Mouse (Mus musculus) hindbrain, embryonic 12.5 days (tissue): ENCODE measurements around the gene Loxl3. TPM values are rescaled to one million over a fixed set of nuclear protein-coding genes. Genes with fewer than 3 reads are reported as not detected.
A peak's percentile ranks its signal among the peaks of the same experiment; 100 is the strongest.

ENCODE experiments used
- ATAC-seq: fragments of 200-750 bp; cut with Nextera tagmentation; 2 replicates; pipeline ENCODE4 v1.8.0; 2017; ENCODE audit warnings: moderate TSS enrichment; ENCODE audit not compliant: low FRiP score
- H3K27ac ChIP-seq: fragments of 300-500 bp; sonication (generic); 2 replicates; pipeline ENCODE4 v1.5.1; 2016; ENCODE audit warnings: mild to moderate bottlenecking
- H3K27me3 ChIP-seq: fragments of 300-500 bp; sonication (generic); 2 replicates; pipeline ENCODE4 v1.6.1; 2016; ENCODE audit warnings: mild to moderate bottlenecking
- H3K36me3 ChIP-seq: fragments of 300-500 bp; sonication (generic); 2 replicates; pipeline ENCODE4 v1.6.1; 2016; ENCODE audit warnings: mild to moderate bottlenecking
- H3K4me1 ChIP-seq: fragments of 300-500 bp; sonication (generic); 2 replicates; pipeline ENCODE4 v1.6.1; 2016
- H3K4me2 ChIP-seq: fragments of 300-500 bp; sonication (generic); replicated peaks from 2 replicates; pipeline ENCODE4 v1.6.1; 2016; ENCODE audit warnings: mild to moderate bottlenecking
- H3K4me3 ChIP-seq: fragments of 300-500 bp; sonication (generic); 2 replicates; pipeline ENCODE4 v1.5.1; 2016; ENCODE audit warnings: mild to moderate bottlenecking
- H3K9ac ChIP-seq: fragments of 300-500 bp; sonication (generic); 2 replicates; pipeline ENCODE4 v1.6.1; 2016; ENCODE audit warnings: mild to moderate bottlenecking, moderate library complexity
- H3K9me3 ChIP-seq: fragments of 300-500 bp; sonication (generic); replicated peaks from 2 replicates; pipeline ENCODE4 v1.6.1; 2016; ENCODE audit warnings: mild to moderate bottlenecking
- WGBS: fragments of 180-500 bp; shearing (Covaris S2); methylation state at CpG from one replicate; pipeline ENCODE4 v1.1.7; 2016; 5-methylcytosine and 5-hydroxymethylcytosine counted together
- polyA plus RNA-seq: library from polyadenylated mRNA; unstranded; fragments of >200 nt; fragmentation: Nextera tagmentation; extraction: Ambion mirVana; gene quantifications from 2 replicates; pipeline ENCODE4 v1.2.1, GENCODE M21; 2016

The Loxl3 gene
- polyA plus RNA-seq, 1 experiment from 2014 or later = 16.8 TPM

- no peaks in the 10 kb centered on the region for H3K36me3 ChIP-seq
- peak overlapping the region; percentile 49 for H3K4me3 ChIP-seq
- ATAC-seq = no peak
- H3K9me3 ChIP-seq = no peaks in the 10 kb centered on the region
- H3K27me3 ChIP-seq = peaks cover 59% of the 10 kb centered on the region
- H3K9ac ChIP-seq = peak overlapping the region; percentile 58; the same call in 1 of the 2 replicates
- H3K27ac ChIP-seq = peak overlapping the region; percentile 72
- H3K4me1 ChIP-seq = peaks cover 34% of the 10 kb centered on the region
- peak overlapping the region; percentile 78 for H3K4me2 ChIP-seq
- WGBS = 13% methylated on average over 5 of the region's 5 CpGs
Observed at GRCm38 (mm10) chr6:83034463-83035055, 586 bp downstream of the Loxl3 start.

DNA sequence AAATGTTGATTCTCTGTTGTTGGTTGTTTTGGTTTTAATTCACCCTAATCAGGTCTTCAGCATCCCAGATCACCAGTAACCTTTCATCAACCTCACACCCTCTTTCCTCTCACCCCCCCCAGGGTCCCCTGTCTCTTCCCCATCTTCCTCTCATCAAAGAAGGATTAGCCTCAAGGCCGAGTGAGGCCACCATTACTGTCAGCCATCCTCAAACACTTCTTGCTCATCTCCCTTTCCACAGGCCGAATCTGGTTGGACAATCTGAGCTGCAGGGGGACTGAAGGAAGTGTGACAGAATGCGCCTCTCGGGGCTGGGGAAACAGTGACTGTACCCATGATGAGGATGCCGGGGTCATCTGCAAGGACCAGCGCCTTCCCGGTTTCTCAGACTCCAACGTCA, 3.2 kb downstream of the Loxl3 start:
- H3K4me3 ChIP-seq = no peak overlapping the region
- peaks cover 28% of the 10 kb centered on the region for H3K4me1 ChIP-seq
- H3K27ac ChIP-seq = no peak overlapping the region
- H3K36me3 ChIP-seq = no peaks in the 10 kb centered on the region
- H3K9me3 ChIP-seq = no peaks in the 10 kb centered on the region
- no peak overlapping the region for H3K9ac ChIP-seq
- no peak overlapping the region for H3K4me2 ChIP-seq
- 77% methylated on average over 8 of the region's 8 CpGs for WGBS
- peaks cover 33% of the 10 kb centered on the region for H3K27me3 ChIP-seq
- ATAC-seq = no peak

- Histone ChIP-seq H3K27me3 (peaks cover 21% of the 10 kb centered on the region), H3K27ac (no peak overlapping the region), H3K9ac (peak overlapping the region; percentile 23; the same call in 1 of the 2 replicates), H3K4me3 (peak overlapping the region; percentile 31), H3K4me1 (peaks cover 15% of the 10 kb centered on the region), H3K36me3 (no peaks in the 10 kb centered on the region), H3K9me3 (no peaks in the 10 kb centered on the region), H3K4me2 (peak overlapping the region; percentile 58)
- ATAC-seq = peak; percentile 55
- 10% methylated on average over 24 of the region's 24 CpGs for WGBS
Observed at GRCm38 (mm10) chr6:83038496-83039012, 4.6 kb downstream of the Loxl3 start.

DNA sequence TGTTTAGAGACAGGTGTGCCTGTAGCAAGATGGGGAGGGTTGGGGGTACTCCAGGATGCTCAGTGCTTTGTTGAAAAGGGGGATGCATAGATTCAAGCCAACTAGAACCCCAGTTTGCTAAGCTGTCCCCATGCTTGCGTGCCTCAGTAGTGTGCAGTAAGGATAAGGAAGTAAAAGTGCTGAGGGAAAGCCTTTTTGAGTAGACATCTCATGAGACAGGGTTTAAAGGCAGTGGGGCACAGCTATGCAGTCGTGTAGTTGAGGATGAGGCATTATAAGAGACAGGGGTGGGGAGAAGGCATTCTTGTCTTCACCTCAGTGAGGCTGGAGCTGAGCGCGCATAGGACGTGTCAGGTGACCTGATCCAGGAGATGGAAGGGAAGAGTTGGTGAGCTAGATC, 6.6 kb downstream of the Loxl3 start:
- no peak overlapping the region for H3K4me3 ChIP-seq
- no peak overlapping the region for H3K27ac ChIP-seq
- no peaks in the 10 kb centered on the region for H3K9me3 ChIP-seq
- peaks cover 5% of the 10 kb centered on the region; the same call in 1 of the 2 replicates for H3K27me3 ChIP-seq
- H3K36me3 ChIP-seq = no peaks in the 10 kb centered on the region
- no peak overlapping the region for H3K9ac ChIP-seq
- 79% methylated on average over 5 of the region's 5 CpGs for WGBS
- ATAC-seq = no peak
- H3K4me1 ChIP-seq = peaks cover 7% of the 10 kb centered on the region; the same call in 1 of the 2 replicates
- no peak overlapping the region for H3K4me2 ChIP-seq

DNA sequence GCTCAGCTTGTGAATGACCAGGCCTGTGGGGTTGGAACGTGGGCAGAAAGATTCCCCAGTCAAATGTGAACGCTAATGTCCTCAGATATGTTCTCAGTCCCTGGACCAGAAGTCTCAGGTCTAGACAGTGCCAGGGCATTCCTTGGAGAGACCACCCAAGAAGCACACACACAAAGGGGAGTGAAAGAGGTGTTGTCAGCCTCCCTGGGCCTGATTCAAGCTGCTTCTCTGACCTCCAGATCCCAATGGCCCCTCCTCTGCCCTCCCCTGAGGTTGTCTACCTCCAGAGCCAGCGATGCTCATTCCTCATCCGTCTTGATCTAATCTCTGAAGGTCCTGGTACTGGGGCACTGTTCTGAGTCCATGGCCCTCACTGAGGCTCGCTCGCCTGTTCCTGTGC, 9.6 kb downstream of the Loxl3 start:
- no peak overlapping the region for H3K4me2 ChIP-seq
- H3K9me3 ChIP-seq = no peaks in the 10 kb centered on the region
- no peak overlapping the region for H3K9ac ChIP-seq
- no peaks in the 10 kb centered on the region for H3K36me3 ChIP-seq
- H3K4me1 ChIP-seq = peaks cover 3% of the 10 kb centered on the region; the same call in 1 of the 2 replicates
- H3K27me3 ChIP-seq = no peaks in the 10 kb centered on the region
- WGBS = 65% methylated on average over 6 of the region's 6 CpGs
- no peak overlapping the region for H3K4me3 ChIP-seq
- H3K27ac ChIP-seq = no peak overlapping the region
- no peak for ATAC-seq

DNA sequence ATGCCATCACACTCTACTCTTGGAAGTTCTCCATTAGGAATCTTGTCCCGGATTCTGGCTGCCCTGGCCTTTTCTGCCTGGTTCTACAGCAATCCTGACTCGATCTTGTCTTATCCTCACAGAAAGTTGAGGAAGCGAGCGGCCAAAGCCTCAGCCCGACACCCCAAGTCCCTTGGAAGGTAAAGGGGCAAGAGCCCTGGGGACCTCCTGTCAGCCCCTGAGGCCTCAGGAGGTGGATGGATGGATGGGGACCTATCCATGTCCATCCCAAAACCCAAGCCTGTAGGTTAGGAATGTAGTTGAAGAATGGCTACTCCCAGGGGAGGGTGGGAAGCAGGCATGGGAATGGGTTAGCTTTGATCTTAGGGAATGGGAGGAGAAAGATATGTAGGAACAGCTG, 10.0 kb downstream of the Loxl3 start:
- H3K9me3 ChIP-seq = no peaks in the 10 kb centered on the region
- 88% methylated on average over 5 of the region's 5 CpGs for WGBS

GRCm38 (mm10) chr6:83044742-83045141, 10.8 kb downstream of the Loxl3 start:
- no peak overlapping the region for H3K4me2 ChIP-seq
- no peak for ATAC-seq

More for the DNA sequence above, 10.0 kb downstream of the Loxl3 start:
- no peak overlapping the region for H3K27ac ChIP-seq
- H3K4me1 ChIP-seq = no peaks in the 10 kb centered on the region
- no peak overlapping the region for H3K9ac ChIP-seq
- no peaks in the 10 kb centered on the region for H3K36me3 ChIP-seq
- H3K4me3 ChIP-seq = no peak overlapping the region
- no peak for ATAC-seq
- H3K27me3 ChIP-seq = no peaks in the 10 kb centered on the region
- H3K4me2 ChIP-seq = no peak overlapping the region

GRCm38 (mm10) chr6:83049367-83049766, 15.4 kb downstream of the Loxl3 start:
- H3K4me2 ChIP-seq = no peak overlapping the region
- no peak overlapping the region for H3K27ac ChIP-seq
- WGBS = 77% methylated on average over 10 of the region's 10 CpGs
- H3K27me3 ChIP-seq = no peaks in the 10 kb centered on the region
- no peaks in the 10 kb centered on the region for H3K9me3 ChIP-seq
- H3K9ac ChIP-seq = no peak overlapping the region
- no peak overlapping the region for H3K4me3 ChIP-seq
- H3K4me1 ChIP-seq = peaks cover 16% of the 10 kb centered on the region
- no peak for ATAC-seq
- peaks cover 16% of the 10 kb centered on the region for H3K36me3 ChIP-seq

More at GRCm38 (mm10) chr6:83044742-83045141, 10.8 kb downstream of the Loxl3 start:
- Histone ChIP-seq H3K4me3 (no peak overlapping the region), H3K4me1 (no peaks in the 10 kb centered on the region), H3K27me3 (no peaks in the 10 kb centered on the region), H3K9me3 (no peaks in the 10 kb centered on the region), H3K27ac (no peak overlapping the region), H3K36me3 (no peaks in the 10 kb centered on the region), H3K9ac (no peak overlapping the region)
- WGBS = 70% methylated on average over 9 of the region's 9 CpGs

DNA sequence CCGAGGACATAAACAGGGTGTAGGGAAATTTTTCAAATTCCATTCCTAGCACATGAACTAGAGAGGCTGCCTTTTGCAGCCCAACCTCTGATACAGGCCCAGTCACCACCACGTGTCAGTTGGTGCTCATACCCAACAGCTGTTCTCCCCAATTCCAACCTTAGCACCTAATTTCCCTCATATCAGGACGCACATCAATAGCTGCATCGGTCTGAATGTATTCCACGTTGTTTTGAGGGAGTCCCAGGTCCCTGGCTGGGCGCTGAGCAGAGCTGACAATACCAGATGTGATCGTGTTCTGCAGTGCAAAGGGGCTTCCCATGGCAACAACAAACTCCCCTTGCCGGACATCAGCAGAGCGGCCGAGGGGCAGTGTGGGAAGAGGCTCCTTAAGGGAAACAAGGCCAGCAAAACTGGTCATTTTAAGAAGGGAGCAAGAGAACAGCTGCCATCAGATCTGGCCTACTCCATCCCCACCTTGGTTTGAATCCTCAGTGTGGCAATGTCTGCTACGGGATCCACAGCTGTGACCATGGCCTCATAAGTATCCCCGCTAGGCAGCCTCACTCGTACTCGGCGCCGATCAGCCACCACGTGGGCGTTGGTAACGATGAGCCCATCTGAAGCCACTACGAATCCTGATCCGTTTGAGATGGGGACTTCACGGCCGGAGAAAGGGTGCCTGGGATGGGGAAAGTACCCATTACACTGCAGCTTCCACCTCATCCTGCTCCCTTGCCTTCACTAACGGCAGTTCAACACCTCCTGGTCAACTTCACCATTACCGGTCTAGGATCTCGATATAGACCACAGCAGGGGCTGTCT, 19.4 kb downstream of the Loxl3 start:
- ATAC-seq = peak; percentile 15
- Histone ChIP-seq H3K27ac (peak overlapping the region; percentile 88), H3K4me1 (peaks cover 28% of the 10 kb centered on the region), H3K9me3 (no peaks in the 10 kb centered on the region), H3K9ac (peak overlapping the region; percentile 88), H3K4me2 (peak overlapping the region; percentile 72), H3K4me3 (peak overlapping the region; percentile 98), H3K36me3 (peaks cover 28% of the 10 kb centered on the region), H3K27me3 (no peaks in the 10 kb centered on the region)
- 3% methylated on average over 26 of the region's 26 CpGs for WGBS

DNA sequence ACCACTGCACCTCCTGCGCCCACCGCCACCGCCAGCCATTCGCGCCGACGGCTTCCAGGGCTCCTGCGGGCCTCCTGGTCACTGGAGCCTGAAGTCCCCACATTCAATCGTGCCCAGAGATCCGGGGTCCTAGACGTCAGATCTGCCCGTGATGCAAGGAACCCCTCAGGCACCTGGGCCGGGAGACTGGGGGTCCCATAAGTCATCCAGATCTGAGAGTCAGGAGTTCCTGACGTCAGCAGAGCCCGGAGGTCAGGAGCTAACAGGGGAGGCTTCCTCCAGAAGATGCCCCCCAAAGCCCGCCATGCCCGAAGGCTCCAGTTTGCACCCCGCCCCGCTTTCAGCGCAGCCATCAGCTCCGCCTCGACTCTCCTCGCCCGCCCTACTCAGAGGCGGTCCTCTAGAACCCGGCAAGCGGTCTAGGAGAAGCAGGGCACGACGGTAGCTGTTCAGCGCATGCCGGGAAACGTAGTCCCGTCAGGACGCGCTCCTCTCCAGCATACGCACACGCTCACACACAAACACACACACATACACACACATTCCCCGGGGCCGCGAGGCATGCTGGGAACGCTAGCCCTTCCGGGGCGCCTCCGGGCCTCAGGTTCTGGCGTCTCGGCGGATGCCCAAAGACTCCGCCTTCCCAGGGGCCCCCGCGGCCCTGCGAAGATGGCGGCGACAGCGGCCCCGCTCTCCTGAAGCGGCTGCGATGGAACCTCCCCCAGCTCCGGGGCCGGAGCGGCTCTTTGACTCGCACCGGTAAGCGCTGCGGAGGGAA, 20.3 kb downstream of the Loxl3 start, which contains the start of gene Aup1:
TSS of gene Aup1 (plus strand) at position 448 of the 778 bp plus-strand sequence.
- Histone ChIP-seq H3K9me3 (no peaks in the 10 kb centered on the region), H3K36me3 (peaks cover 28% of the 10 kb centered on the region), H3K4me3 (peak within 1 kb of the TSS; percentile 98), H3K4me2 (peak within 1 kb of the TSS; percentile 72), H3K9ac (peak within 1 kb of the TSS; percentile 88), H3K27ac (peak within 1 kb of the TSS; percentile 88), H3K4me1 (peaks cover 28% of the 10 kb centered on the region), H3K27me3 (no peaks in the 10 kb centered on the region)
- peak; percentile 97 for ATAC-seq
- WGBS = 0% methylated on average over 64 of the region's 64 CpGs

GRCm38 (mm10) chr6:83054871-83055431, 21.0 kb downstream of the Loxl3 start, which contains the start of gene Htra2:
TSS of gene Htra2 (minus strand) at chr6:83055273.
- H3K36me3 ChIP-seq = peaks cover 28% of the 10 kb centered on the region
- no peaks in the 10 kb centered on the region for H3K27me3 ChIP-seq
- peak within 1 kb of the TSS; percentile 72 for H3K4me2 ChIP-seq
- peak within 1 kb of the TSS; percentile 88 for H3K27ac ChIP-seq
- peak within 1 kb of the TSS; percentile 88 for H3K9ac ChIP-seq
- H3K4me3 ChIP-seq = peak within 1 kb of the TSS; percentile 98
- H3K9me3 ChIP-seq = no peaks in the 10 kb centered on the region
- WGBS = under 1% methylated on average over 50 of the region's 50 CpGs
- ATAC-seq = peak; percentile 2; the same call in 1 of the 2 replicates
- H3K4me1 ChIP-seq = peaks cover 28% of the 10 kb centered on the region
